Mouse (Mus musculus): ENCODE measurements around the gene 0610010K14Rik. TPM values are rescaled to one million over a fixed set of nuclear protein-coding genes. Genes with fewer than 3 reads are reported as not detected.

The 0610010K14Rik gene
- polyA plus RNA-seq, 1 experiment from 2014 or later = 193 TPM

- peaks cover 4% of the 10 kb centered on the region; the same call in 1 of the 2 replicates for H3K36me3 ChIP-seq
- peak overlapping the region; percentile 46 for H3K4me3 ChIP-seq
- peak overlapping the region; percentile 47 for H3K9ac ChIP-seq
- peaks cover 22% of the 10 kb centered on the region; the same call in 1 of the 2 replicates for H3K4me1 ChIP-seq
- ATAC-seq (ENCODE audit: insufficient number of reproducible peaks, insufficient read depth, low FRiP score, low TSS enrichment) = no peak
- 9% methylated on average over 14 of the region's 14 CpGs for WGBS
- H3K4me2 ChIP-seq (replicated peaks) = peak overlapping the region; percentile 65
- peak overlapping the region; percentile 64; the same call in 1 of the 2 replicates for H3K27ac ChIP-seq
- peaks cover 62% of the 10 kb centered on the region for H3K27me3 ChIP-seq
- H3K9me3 ChIP-seq = no peaks in the 10 kb centered on the region
These were observed 15.9 kb downstream of the 0610010K14Rik start for GRCm38 (mm10) chr11:70221603-70222500.

- Histone ChIP-seq H3K9me3 (no peaks in the 10 kb centered on the region), H3K27ac (peak within 1 kb of the TSS; percentile 65), H3K9ac (peak within 1 kb of the TSS; percentile 67), H3K27me3 (peaks cover 62% of the 10 kb centered on the region), H3K36me3 (peaks cover 6% of the 10 kb centered on the region; the same call in 1 of the 2 replicates), H3K4me1 (peaks cover 22% of the 10 kb centered on the region; the same call in 1 of the 2 replicates), H3K4me3 (peak within 1 kb of the TSS; percentile 46), H3K4me2 (replicated peaks) (peak within 1 kb of the TSS; percentile 65)
- WGBS = under 1% methylated on average over 28 of the region's 28 CpGs
- peak; percentile 85 for ATAC-seq (ENCODE audit: insufficient number of reproducible peaks, insufficient read depth, low FRiP score, low TSS enrichment)
These were observed 16.7 kb downstream of the 0610010K14Rik start, which contains the start of gene Slc16a13 for GRCm38 (mm10) chr11:70220731-70221602. Gene Slc16a13, minus strand, starts transcription at chr11:70221064.

- H3K27me3 ChIP-seq = peaks cover 62% of the 10 kb centered on the region
- no peak for ATAC-seq (ENCODE audit: insufficient number of reproducible peaks, insufficient read depth, low FRiP score, low TSS enrichment)
- H3K9me3 ChIP-seq = no peaks in the 10 kb centered on the region
These were observed 17.4 kb downstream of the 0610010K14Rik start for GRCm38 (mm10) chr11:70220323-70220722.

GRCm38 (mm10) chr11:70219873-70220272 is 17.8 kb downstream of the 0610010K14Rik start:
- Histone ChIP-seq H3K4me3 (peak overlapping the region; percentile 46), H3K9ac (peak overlapping the region; percentile 67), H3K4me1 (peaks cover 29% of the 10 kb centered on the region), H3K27ac (peak overlapping the region; percentile 65; the same call in 1 of the 2 replicates), H3K27me3 (peaks cover 62% of the 10 kb centered on the region), H3K9me3 (no peaks in the 10 kb centered on the region), H3K36me3 (peaks cover 6% of the 10 kb centered on the region; the same call in 1 of the 2 replicates), H3K4me2 (replicated peaks) (peak overlapping the region; percentile 65)
- WGBS = 59% methylated on average over 7 of the region's 7 CpGs
- no peak for ATAC-seq (ENCODE audit: insufficient number of reproducible peaks, insufficient read depth, low FRiP score, low TSS enrichment)

More at GRCm38 (mm10) chr11:70220323-70220722, 17.4 kb downstream of the 0610010K14Rik start:
- peak overlapping the region; percentile 67 for H3K9ac ChIP-seq
- 2% methylated on average over 24 of the region's 24 CpGs for whole genome bisulfite sequencing
- peak overlapping the region; percentile 65 for H3K4me2 ChIP-seq (replicated peaks)
- H3K4me1 ChIP-seq = peaks cover 26% of the 10 kb centered on the region; the same call in 1 of the 2 replicates
- H3K4me3 ChIP-seq = peak overlapping the region; percentile 46
- H3K36me3 ChIP-seq = peaks cover 6% of the 10 kb centered on the region; the same call in 1 of the 2 replicates
- H3K27ac ChIP-seq = peak overlapping the region; percentile 65

- Histone ChIP-seq H3K4me2 (replicated peaks) (peak overlapping the region; percentile 65), H3K36me3 (peaks cover 6% of the 10 kb centered on the region; the same call in 1 of the 2 replicates), H3K4me3 (no peak overlapping the region), H3K9ac (peak overlapping the region; percentile 36; the same call in 1 of the 2 replicates), H3K27me3 (peaks cover 62% of the 10 kb centered on the region), H3K4me1 (peaks cover 39% of the 10 kb centered on the region), H3K27ac (no peak overlapping the region), H3K9me3 (no peaks in the 10 kb centered on the region)
- ATAC-seq (ENCODE audit: insufficient number of reproducible peaks, insufficient read depth, low FRiP score, low TSS enrichment) = no peak
- WGBS = 85% methylated on average over 15 of the region's 15 CpGs
These were observed 18.8 kb downstream of the 0610010K14Rik start for GRCm38 (mm10) chr11:70218741-70219470.

GRCm38 (mm10) chr11:70218039-70218438 is 19.7 kb downstream of the 0610010K14Rik start:
- ATAC-seq (ENCODE audit: insufficient number of reproducible peaks, insufficient read depth, low FRiP score, low TSS enrichment) = no peak
- H3K4me3 ChIP-seq = no peak overlapping the region
- WGBS = 86% methylated on average over 4 of the region's 4 CpGs
- H3K4me2 ChIP-seq (replicated peaks) = no peak overlapping the region
- no peak overlapping the region for H3K9ac ChIP-seq
- no peak overlapping the region for H3K27ac ChIP-seq
- peaks cover 6% of the 10 kb centered on the region; the same call in 1 of the 2 replicates for H3K36me3 ChIP-seq
- H3K9me3 ChIP-seq = no peaks in the 10 kb centered on the region
- H3K27me3 ChIP-seq = peaks cover 65% of the 10 kb centered on the region
- peaks cover 42% of the 10 kb centered on the region for H3K4me1 ChIP-seq

GRCm38 (mm10) chr11:70216103-70216502 is 21.6 kb downstream of the 0610010K14Rik start:
- H3K9me3 ChIP-seq = no peaks in the 10 kb centered on the region
- WGBS = 49% methylated on average over 3 of the region's 3 CpGs
- H3K9ac ChIP-seq = no peak overlapping the region
- no peak overlapping the region for H3K4me2 ChIP-seq (replicated peaks)
- no peak overlapping the region for H3K4me3 ChIP-seq
- peaks cover 39% of the 10 kb centered on the region for H3K4me1 ChIP-seq
- peaks cover 68% of the 10 kb centered on the region for H3K27me3 ChIP-seq
- H3K36me3 ChIP-seq = peaks cover 6% of the 10 kb centered on the region; the same call in 1 of the 2 replicates
- ATAC-seq (ENCODE audit: insufficient number of reproducible peaks, insufficient read depth, low FRiP score, low TSS enrichment) = no peak
- no peak overlapping the region for H3K27ac ChIP-seq

GRCm38 (mm10) chr11:70215301-70215700 is 22.4 kb downstream of the 0610010K14Rik start:
- Histone ChIP-seq H3K27me3 (peaks cover 70% of the 10 kb centered on the region), H3K9ac (no peak overlapping the region), H3K9me3 (no peaks in the 10 kb centered on the region), H3K4me3 (0 out of 2 replicates have a peak overlapping the region, but pooled peaks have one; percentile 37), H3K4me1 (peaks cover 39% of the 10 kb centered on the region), H3K27ac (no peak overlapping the region), H3K4me2 (replicated peaks) (peak overlapping the region; percentile 58; the same call in 1 of the 2 replicates), H3K36me3 (peaks cover 6% of the 10 kb centered on the region; the same call in 1 of the 2 replicates)
- WGBS = 8% methylated on average over 22 of the region's 22 CpGs
- no peak for ATAC-seq (ENCODE audit: insufficient number of reproducible peaks, insufficient read depth, low FRiP score, low TSS enrichment)

- no peaks in the 10 kb centered on the region for H3K9me3 ChIP-seq
- H3K4me1 ChIP-seq = peaks cover 35% of the 10 kb centered on the region
- peak overlapping the region; percentile 37 for H3K4me3 ChIP-seq
- peaks cover 70% of the 10 kb centered on the region for H3K27me3 ChIP-seq
- no peak overlapping the region for H3K9ac ChIP-seq
- 4% methylated on average over 18 of the region's 18 CpGs for WGBS
- H3K4me2 ChIP-seq (replicated peaks) = peak overlapping the region; percentile 58
- peak; percentile 38; the same call in 1 of the 2 replicates for ATAC-seq (ENCODE audit: insufficient number of reproducible peaks, insufficient read depth, low FRiP score, low TSS enrichment)
- H3K36me3 ChIP-seq = peaks cover 6% of the 10 kb centered on the region; the same call in 1 of the 2 replicates
- no peak overlapping the region for H3K27ac ChIP-seq
These were observed 22.9 kb downstream of the 0610010K14Rik start for GRCm38 (mm10) chr11:70214856-70215209.

- H3K4me3 ChIP-seq = peak overlapping the region; percentile 37
- no peaks in the 10 kb centered on the region for H3K9me3 ChIP-seq
- peak overlapping the region; percentile 58 for H3K4me2 ChIP-seq (replicated peaks)
- WGBS = 1% methylated on average over 46 of the region's 46 CpGs
- peaks cover 30% of the 10 kb centered on the region for H3K4me1 ChIP-seq
- H3K9ac ChIP-seq = peak overlapping the region; percentile 56
- peaks cover 70% of the 10 kb centered on the region for H3K27me3 ChIP-seq
- H3K27ac ChIP-seq = no peak overlapping the region
- ATAC-seq (ENCODE audit: insufficient number of reproducible peaks, insufficient read depth, low FRiP score, low TSS enrichment) = peak; percentile 29; the same call in 1 of the 2 replicates
- peaks cover 6% of the 10 kb centered on the region; the same call in 1 of the 2 replicates for H3K36me3 ChIP-seq
These were observed 23.4 kb downstream of the 0610010K14Rik start for GRCm38 (mm10) chr11:70214191-70214855.

All from embryonic facial prominence, embryonic 12.5 days (tissue).